Mouse (Mus musculus): Measurements from ENCODE around the gene Slc7a8.

Gene Slc7a8

GRCm38 (mm10) chr14:54735221-54735620 is 46.5 kb downstream of the Slc7a8 start:
- DNase-seq = no peak

- no peak for DNase-seq
These were observed 47.7 kb downstream of the Slc7a8 start for GRCm38 (mm10) chr14:54734004-54734403.

GRCm38 (mm10) chr14:54732206-54732605 is 49.5 kb downstream of the Slc7a8 start:
- no peak for DNase-seq

GRCm38 (mm10) chr14:54730305-54730704 is 51.4 kb downstream of the Slc7a8 start:
- DNase-seq = peak; percentile 67 to 75

- peak; percentile 60 to 68 for DNase-seq
These were observed 52.7 kb downstream of the Slc7a8 start for GRCm38 (mm10) chr14:54728823-54729653.

GRCm38 (mm10) chr14:54727565-54727964 is 54.2 kb downstream of the Slc7a8 start:
- no peak for DNase-seq

- DNase-seq = no peak
These were observed 57.7 kb downstream of the Slc7a8 start for GRCm38 (mm10) chr14:54724049-54724448.

GRCm38 (mm10) chr14:54721711-54722110 is 60.0 kb downstream of the Slc7a8 start:
- peak; percentile 67 to 76 for DNase-seq

GRCm38 (mm10) chr14:54720654-54721350 is 60.9 kb downstream of the Slc7a8 start:
- DNase-seq = peak; percentile 69 to 72

GRCm38 (mm10) chr14:54720041-54720440 is 61.7 kb downstream of the Slc7a8 start:
- DNase-seq = no peak

- no peak for DNase-seq
These were observed 66.3 kb downstream of the Slc7a8 start for GRCm38 (mm10) chr14:54715402-54715801.

GRCm38 (mm10) chr14:54714617-54715081 is 67.1 kb downstream of the Slc7a8 start:
- peak; percentile 61 to 62 for DNase-seq

- peak; percentile 82 to 84 for DNase-seq
These were observed 67.6 kb downstream of the Slc7a8 start for GRCm38 (mm10) chr14:54714121-54714520.

GRCm38 (mm10) chr14:54712861-54713260 is 68.9 kb downstream of the Slc7a8 start:
- no peak for DNase-seq

- no peak for DNase-seq
These were observed 69.7 kb downstream of the Slc7a8 start, which contains the start of gene Cebpe for GRCm38 (mm10) chr14:54712074-54712473. Cebpe (minus strand) TSS chr14:54712174.

GRCm38 (mm10) chr14:54709054-54709453 is 72.7 kb downstream of the Slc7a8 start:
- no peak for DNase-seq

- no peak for DNase-seq
These were observed 75.0 kb downstream of the Slc7a8 start for GRCm38 (mm10) chr14:54706589-54707320.

GRCm38 (mm10) chr14:54705844-54706243 is 75.9 kb downstream of the Slc7a8 start:
- DNase-seq = no peak

GRCm38 (mm10) chr14:54703207-54703606 is 78.5 kb downstream of the Slc7a8 start:
- no peak for DNase-seq

GRCm38 (mm10) chr14:54701298-54701697 is 80.4 kb downstream of the Slc7a8 start:
- peak; percentile 83 to 89 for DNase-seq

- no peak for DNase-seq
These were observed 82.2 kb downstream of the Slc7a8 start for GRCm38 (mm10) chr14:54699586-54699985.

- DNase-seq = no peak
These were observed 83.0 kb downstream of the Slc7a8 start, which contains the start of gene Gm29776 for GRCm38 (mm10) chr14:54698733-54699132. Gm29776 (minus strand) TSS chr14:54698833.

- no peak for DNase-seq
These were observed 85.0 kb downstream of the Slc7a8 start for GRCm38 (mm10) chr14:54696752-54697151.

Data from cerebellum, postnatal 25 days (tissue).